Mouse (Mus musculus) kidney, adult 2 months (tissue): ENCODE measurements around the gene Slc7a6.

Source experiments
- CTCF ChIP-seq: fragments of 200-500 bp; conservative IDR thresholded peaks from 2 replicates; pipeline ENCODE4 v1.5.1; 2011; ENCODE audit warnings: low read depth, mild to moderate bottlenecking, control low read depth, low read length, moderate library complexity, mixed read lengths; ENCODE audit not compliant: insufficient read depth, insufficient read length
- POLR2A ChIP-seq: fragments of 200-500 bp; IDR thresholded peaks from one replicate; pipeline ENCODE4 v1.6.1; 2011; ENCODE audit warnings: low read depth, low read length, control low read depth

DNA sequence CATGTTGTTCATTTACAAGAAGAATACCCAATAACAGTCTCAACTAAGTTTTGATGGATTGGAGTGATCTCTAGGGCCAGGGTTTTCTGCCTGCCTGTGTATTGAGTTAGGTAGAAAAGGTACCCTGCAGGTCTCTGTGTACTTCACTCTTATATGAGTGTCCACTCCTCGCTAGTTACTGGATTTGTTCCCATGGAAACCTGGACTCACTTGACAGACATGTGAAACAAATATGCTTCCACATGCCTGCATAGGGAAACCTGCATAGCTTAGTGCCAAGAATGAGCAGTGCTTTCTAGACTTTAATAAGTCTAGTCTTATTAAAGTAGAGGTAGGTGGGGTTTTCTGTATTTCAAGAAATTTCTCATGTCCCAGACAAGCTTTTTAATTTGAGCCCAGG is 8.2 kb downstream of the Slc7a6 start:
- TF ChIP-seq POLR2A (no peak), CTCF (no peak)
